Mouse (Mus musculus): ENCODE results near the gene Ctrl. TPM values are rescaled to one million over a fixed set of nuclear protein-coding genes. Genes with fewer than 3 reads are reported as not detected.

Gene Ctrl
- polyA plus RNA-seq, 1 experiment = 4,931 TPM

GRCm38 (mm10) chr8:105942026-105942425 is 8.4 kb upstream of the Ctrl start:
- no peak for TF ChIP-seq POLR2A (IDR thresholded peaks at IDR 0.05; ENCODE audit: low read depth, low read length)
- no peak for TF ChIP-seq CTCF (IDR thresholded peaks at IDR 0.05; ENCODE audit: extremely low read depth, insufficient read depth, insufficient read length, insufficient replicate concordance)
- Histone ChIP-seq H3K27ac (ENCODE audit: insufficient read depth, low read length) (no peak overlapping the region), H3K4me1 (ENCODE audit: control insufficient read depth, insufficient read depth, insufficient read length) (no peaks in the 10 kb centered on the region), H3K4me3 (ENCODE audit: extremely low read depth, insufficient read depth, insufficient read length) (no peak overlapping the region), H3K27me3 (ENCODE audit: control insufficient read depth, insufficient read depth, low read length) (no peaks in the 10 kb centered on the region), H3K36me3 (ENCODE audit: control insufficient read depth, insufficient read depth, low read length) (peaks cover 6% of the 10 kb centered on the region)
- no peak for DNase-seq (ENCODE audit: low read depth in 1 of 2, low spot score in 2 of 2)
- WGBS = 96% methylated on average over 11 of the region's 11 CpGs

- TF ChIP-seq POLR2A (IDR thresholded peaks at IDR 0.05; ENCODE audit: low read depth, low read length) (no peak), CTCF (IDR thresholded peaks at IDR 0.05; ENCODE audit: extremely low read depth, insufficient read depth, insufficient read length, insufficient replicate concordance) (no peak)
- Histone ChIP-seq H3K27ac (ENCODE audit: insufficient read depth, low read length) (peak within 1 kb of the TSS; percentile 94), H3K27me3 (ENCODE audit: control insufficient read depth, insufficient read depth, low read length) (no peaks in the 10 kb centered on the region), H3K36me3 (ENCODE audit: control insufficient read depth, insufficient read depth, low read length) (peaks cover 10% of the 10 kb centered on the region), H3K4me1 (ENCODE audit: control insufficient read depth, insufficient read depth, insufficient read length) (peaks cover 3% of the 10 kb centered on the region; the same call in 1 of the 2 replicates), H3K4me3 (ENCODE audit: extremely low read depth, insufficient read depth, insufficient read length) (peak within 1 kb of the TSS; percentile 93)
- DNase-seq (ENCODE audit: low read depth in 1 of 2, low spot score in 2 of 2) = no peak
- WGBS = 6% methylated on average over 4 of the region's 4 CpGs
Observed at GRCm38 (mm10) chr8:105938306-105938669, 4.6 kb upstream of the Ctrl start, which contains the start of gene Psmb10. Psmb10 (minus strand) TSS chr8:105938444.

GRCm38 (mm10) chr8:105937496-105938305 is 4.0 kb upstream of the Ctrl start:
- TF ChIP-seq CTCF (IDR thresholded peaks at IDR 0.05; ENCODE audit: extremely low read depth, insufficient read depth, insufficient read length, insufficient replicate concordance) = no peak
- TF ChIP-seq POLR2A (IDR thresholded peaks at IDR 0.05; ENCODE audit: low read depth, low read length) = peak; percentile 56; the same call in 1 of the 2 replicates
- Histone ChIP-seq H3K4me3 (ENCODE audit: extremely low read depth, insufficient read depth, insufficient read length) (peak overlapping the region; percentile 93), H3K27ac (ENCODE audit: insufficient read depth, low read length) (peak overlapping the region; percentile 94), H3K27me3 (ENCODE audit: control insufficient read depth, insufficient read depth, low read length) (no peaks in the 10 kb centered on the region), H3K36me3 (ENCODE audit: control insufficient read depth, insufficient read depth, low read length) (peaks cover 10% of the 10 kb centered on the region), H3K4me1 (ENCODE audit: control insufficient read depth, insufficient read depth, insufficient read length) (peaks cover 3% of the 10 kb centered on the region; the same call in 1 of the 2 replicates)
- DNase-seq (ENCODE audit: low read depth in 1 of 2, low spot score in 2 of 2) = peak; percentile 35 to 63
- under 1% methylated on average over 33 of the region's 33 CpGs for WGBS

GRCm38 (mm10) chr8:105936866-105937475 is 3.3 kb upstream of the Ctrl start:
- no peak for TF ChIP-seq CTCF (IDR thresholded peaks at IDR 0.05; ENCODE audit: extremely low read depth, insufficient read depth, insufficient read length, insufficient replicate concordance)
- TF ChIP-seq POLR2A (IDR thresholded peaks at IDR 0.05; ENCODE audit: low read depth, low read length) = peak; percentile 17
- WGBS = 1% methylated on average over 30 of the region's 30 CpGs
- peak; percentile 42 to 87 for DNase-seq (ENCODE audit: low read depth in 1 of 2, low spot score in 2 of 2)

GRCm38 (mm10) chr8:105935863-105936603 is 2.4 kb upstream of the Ctrl start:
- TF ChIP-seq CTCF (IDR thresholded peaks at IDR 0.05; ENCODE audit: extremely low read depth, insufficient read depth, insufficient read length, insufficient replicate concordance) (no peak), POLR2A (IDR thresholded peaks at IDR 0.05; ENCODE audit: low read depth, low read length) (no peak)
- Histone ChIP-seq H3K27ac (ENCODE audit: insufficient read depth, low read length) (no peak overlapping the region), H3K27me3 (ENCODE audit: control insufficient read depth, insufficient read depth, low read length) (no peaks in the 10 kb centered on the region), H3K4me3 (ENCODE audit: extremely low read depth, insufficient read depth, insufficient read length) (no peak overlapping the region), H3K4me1 (ENCODE audit: control insufficient read depth, insufficient read depth, insufficient read length) (peaks cover 3% of the 10 kb centered on the region; the same call in 1 of the 2 replicates), H3K36me3 (ENCODE audit: control insufficient read depth, insufficient read depth, low read length) (peaks cover 12% of the 10 kb centered on the region)
- WGBS = 80% methylated on average over 7 of the region's 7 CpGs
- DNase-seq (ENCODE audit: low read depth in 1 of 2, low spot score in 2 of 2) = no peak

More at GRCm38 (mm10) chr8:105936866-105937475, 3.3 kb upstream of the Ctrl start:
- Histone ChIP-seq H3K36me3 (ENCODE audit: control insufficient read depth, insufficient read depth, low read length) (peaks cover 12% of the 10 kb centered on the region), H3K4me1 (ENCODE audit: control insufficient read depth, insufficient read depth, insufficient read length) (peaks cover 3% of the 10 kb centered on the region; the same call in 1 of the 2 replicates), H3K4me3 (ENCODE audit: extremely low read depth, insufficient read depth, insufficient read length) (peak overlapping the region; percentile 93), H3K27me3 (ENCODE audit: control insufficient read depth, insufficient read depth, low read length) (no peaks in the 10 kb centered on the region), H3K27ac (ENCODE audit: insufficient read depth, low read length) (peak overlapping the region; percentile 94)

GRCm38 (mm10) chr8:105935105-105935504 is 1.4 kb upstream of the Ctrl start:
- no peak for TF ChIP-seq POLR2A (IDR thresholded peaks at IDR 0.05; ENCODE audit: low read depth, low read length)
- no peak for TF ChIP-seq CTCF (IDR thresholded peaks at IDR 0.05; ENCODE audit: extremely low read depth, insufficient read depth, insufficient read length, insufficient replicate concordance)
- peaks cover 3% of the 10 kb centered on the region; the same call in 1 of the 2 replicates for H3K4me1 ChIP-seq (ENCODE audit: control insufficient read depth, insufficient read depth, insufficient read length)

More at GRCm38 (mm10) chr8:105935105-105935504, 1.4 kb upstream of the Ctrl start:
- DNase-seq (ENCODE audit: low read depth in 1 of 2, low spot score in 2 of 2) = no peak
- no peaks in the 10 kb centered on the region for H3K27me3 ChIP-seq (ENCODE audit: control insufficient read depth, insufficient read depth, low read length)
- H3K4me3 ChIP-seq (ENCODE audit: extremely low read depth, insufficient read depth, insufficient read length) = no peak overlapping the region
- no peak overlapping the region for H3K27ac ChIP-seq (ENCODE audit: insufficient read depth, low read length)
- H3K36me3 ChIP-seq (ENCODE audit: control insufficient read depth, insufficient read depth, low read length) = peaks cover 12% of the 10 kb centered on the region
- 51% methylated on average over 6 of the region's 6 CpGs for WGBS
